11 mouse cellular contexts compared by ENCODE assay signal in genomic region chr10:74929578-74929977, GRCm38 (mm10). TPM values are rescaled to one million over a fixed set of nuclear protein-coding genes. Genes with fewer than 3 reads are reported as not detected.
DNase-seq lines count a peak whose midpoint lies in the region; ATAC-seq and TF ChIP-seq lines count a peak whose summit lies in the region.
"Had no signal": no experiment of that assay in that cellular context is flagged by ENCODE, and none has a peak within 500 bp of the region (broad histone marks: within the 10 kb centered on the region; RNA-seq: fewer than 3 reads in every experiment).

No protein-coding gene starts in this region.

- no peaks in the 10 kb centered on the region for H3K4me1 ChIP-seq in embryonic facial prominence, embryonic 11.5 days (ENCODE audit: control insufficient read depth, insufficient read depth, low read length)
- peaks cover 6% of the 10 kb centered on the region for H3K4me1 ChIP-seq in embryonic facial prominence, embryonic 10.5 days
- H3K4me1 ChIP-seq: liver, embryonic 15.5 days had no signal

- H3K4me3 ChIP-seq in embryonic facial prominence, embryonic 11.5 days (ENCODE audit: low read depth, low read length), result no peak overlapping the region
- H3K4me3 ChIP-seq in embryonic facial prominence, embryonic 10.5 days, result no peak overlapping the region
- H3K4me3 ChIP-seq in left cerebral cortex, adult 2 months, result no peak overlapping the region
- H3K4me3 ChIP-seq: liver, embryonic 15.5 days; neural tube, embryonic 12.5 days had no signal

- H3K9ac ChIP-seq in embryonic facial prominence, embryonic 11.5 days (replicated peaks; ENCODE audit: low read length), result no peak overlapping the region
- H3K9ac ChIP-seq: liver, embryonic 15.5 days; neural tube, embryonic 12.5 days had no signal

- intact Hi-C loops in left cerebral cortex, adult 2 months (cut with DNase I), result no loop called here

- DNase-seq in embryonic facial prominence, embryonic 11.5 days (ENCODE audit: low spot score), result peak; percentile 22
- no peak for DNase-seq in embryonic facial prominence, embryonic 10.5 days (ENCODE audit: low spot score)
- peak in 1 of 2 experiments; percentile 11 for DNase-seq in left cerebral cortex, adult 2 months (ENCODE audit: extremely low spot score in 1 of 2, low spot score in 2 of 2)
- DNase-seq in left cerebral cortex, adult 9 months (ENCODE audit: low spot score in 2 of 2), result no peak
- DNase-seq in ES-CJ7 (ENCODE audit: low read depth, low spot score), result peak; percentile 56
- peak; percentile 40 for DNase-seq in lung, postnatal 36 days
- DNase-seq in B cell, adult 2 months, result no peak
- DNase-seq in c-Kit-positive CD71-positive TER-119-positive erythroid progenitor cells, embryonic 14.5 days (ENCODE audit: low spot score), result no peak
- DNase-seq: adrenal gland, postnatal 10 days had no signal

- WGBS in embryonic facial prominence, embryonic 11.5 days, result 72% methylated on average over 6 of the region's 6 CpGs
- 79% methylated on average over 6 of the region's 6 CpGs for WGBS in embryonic facial prominence, embryonic 10.5 days

- H3K27ac ChIP-seq in embryonic facial prominence, embryonic 11.5 days (replicated peaks; ENCODE audit: low read depth, low read length), result no peak overlapping the region
- no peak overlapping the region for H3K27ac ChIP-seq in embryonic facial prominence, embryonic 10.5 days (replicated peaks)
- no peak overlapping the region for H3K27ac ChIP-seq in left cerebral cortex, adult 2 months
- H3K27ac ChIP-seq: liver, embryonic 15.5 days; neural tube, embryonic 12.5 days had no signal

- no peaks in the 10 kb centered on the region for H3K27me3 ChIP-seq in embryonic facial prominence, embryonic 11.5 days (ENCODE audit: control insufficient read depth, insufficient read depth, low read length)
- no peaks in the 10 kb centered on the region for H3K27me3 ChIP-seq in embryonic facial prominence, embryonic 10.5 days (replicated peaks; ENCODE audit: low read depth, poor library complexity, severe bottlenecking)
- H3K27me3 ChIP-seq: liver, embryonic 15.5 days; neural tube, embryonic 12.5 days had no signal

- ATAC-seq in embryonic facial prominence, embryonic 11.5 days (replicated peaks; ENCODE audit: insufficient number of reproducible peaks, low FRiP score, low TSS enrichment, low read depth), result no peak

- peak; percentile 30 for TF ChIP-seq CTCF in left cerebral cortex, adult 2 months (IDR thresholded peaks at IDR 0.05)

- no peaks in the 10 kb centered on the region for H3K9me3 ChIP-seq in embryonic facial prominence, embryonic 11.5 days (replicated peaks; ENCODE audit: control insufficient read depth, low read length)
- no peaks in the 10 kb centered on the region for H3K9me3 ChIP-seq in embryonic facial prominence, embryonic 10.5 days
- H3K9me3 ChIP-seq: liver, embryonic 15.5 days; neural tube, embryonic 12.5 days had no signal

- H3K4me2 ChIP-seq in embryonic facial prominence, embryonic 11.5 days (ENCODE audit: low read depth, low read length), result no peak overlapping the region
- H3K4me2 ChIP-seq: liver, embryonic 15.5 days; neural tube, embryonic 12.5 days had no signal

- H3K36me3 ChIP-seq in embryonic facial prominence, embryonic 11.5 days (replicated peaks; ENCODE audit: control insufficient read depth, insufficient read depth, low read depth, low read length), result no peaks in the 10 kb centered on the region
- H3K36me3 ChIP-seq in embryonic facial prominence, embryonic 10.5 days (replicated peaks), result no peaks in the 10 kb centered on the region
- H3K36me3 ChIP-seq: liver, embryonic 15.5 days; neural tube, embryonic 12.5 days had no signal

RNA-seq across cellular contexts. Expression of gene Gnaz, which starts 37.4 kb away (rescaled TPM):
- 4.7 and 5.6 TPM in 2 replicates for polyA plus RNA-seq in embryonic facial prominence, embryonic 11.5 days (2014; fragmentation: Nextera tagmentation; extraction: Ambion mirVana)
- 5.1 TPM in 2 replicates for polyA plus RNA-seq in embryonic facial prominence, embryonic 10.5 days (2016; fragmentation: Nextera tagmentation; extraction: Ambion mirVana)
- total RNA-seq in left cerebral cortex, adult 2 months (2021), result 100 to 1,000 TPM; 114 to 124 TPM

Comparison
In these comparisons a context has a peak if more than half of its experiments do, and no peak if none do; other contexts are left out.
1. DNase-seq: peak in embryonic facial prominence, embryonic 11.5 days (single experiment), ES-CJ7 (single experiment) and lung, postnatal 36 days (single experiment); none in embryonic facial prominence, embryonic 10.5 days (single experiment), left cerebral cortex, adult 9 months (0 of 2), B cell, adult 2 months (0 of 2) and c-Kit-positive CD71-positive TER-119-positive erythroid progenitor cells, embryonic 14.5 days (single experiment).